Mouse (Mus musculus) kidney, adult 8-10 months (tissue): ENCODE data around the gene Npas3.
A peak's percentile ranks its signal among the peaks of the same experiment; 100 is the strongest.

ENCODE experiments used
- DNase-seq, 2 experiments: peaks; one replicate each; pipeline ENCODE4 v3.0.0; 2022

Npas3 gene

DNA sequence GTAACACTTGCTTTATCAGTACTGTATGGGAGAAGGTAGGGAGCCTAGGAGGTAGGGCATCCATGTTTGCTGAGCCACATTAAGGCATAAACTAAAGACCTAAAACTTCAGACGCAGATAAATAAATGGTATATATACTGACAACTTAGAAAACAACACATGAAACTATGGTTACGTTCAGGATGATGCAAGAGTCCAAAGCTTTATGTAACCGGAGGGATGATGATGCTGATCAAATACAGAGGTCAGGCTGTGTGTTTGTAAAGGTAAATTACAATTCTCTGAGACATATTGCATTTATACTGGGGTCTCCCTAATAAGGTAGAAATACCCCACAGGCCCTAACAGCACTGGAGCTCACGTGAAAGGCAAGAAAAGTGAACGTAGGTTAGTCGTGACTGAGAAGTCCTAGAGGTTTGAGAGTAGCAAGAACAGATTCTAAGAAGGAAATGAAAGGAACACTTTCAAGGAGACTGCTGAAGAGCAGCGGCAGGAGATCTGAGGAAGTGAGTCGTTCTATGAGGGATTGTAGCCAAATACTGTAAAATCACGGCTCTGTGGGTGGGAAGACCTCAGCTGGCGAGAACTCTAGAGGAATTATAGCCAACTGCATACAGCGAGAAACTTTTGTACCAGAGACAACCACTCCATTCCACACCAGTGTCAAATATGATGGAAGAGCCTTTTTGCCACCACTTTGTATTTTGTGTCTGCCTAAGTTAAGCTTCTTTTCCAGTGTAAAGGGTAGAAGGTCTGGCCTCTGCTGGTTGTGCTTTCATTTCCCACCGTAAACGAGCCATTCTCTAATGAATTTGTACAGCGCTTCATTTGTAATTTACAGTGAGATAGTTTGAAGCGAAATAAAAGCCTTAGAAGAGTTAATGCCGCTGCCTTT is 49.7 kb downstream of the Npas3 start:
- DNase-seq: no peak

DNA sequence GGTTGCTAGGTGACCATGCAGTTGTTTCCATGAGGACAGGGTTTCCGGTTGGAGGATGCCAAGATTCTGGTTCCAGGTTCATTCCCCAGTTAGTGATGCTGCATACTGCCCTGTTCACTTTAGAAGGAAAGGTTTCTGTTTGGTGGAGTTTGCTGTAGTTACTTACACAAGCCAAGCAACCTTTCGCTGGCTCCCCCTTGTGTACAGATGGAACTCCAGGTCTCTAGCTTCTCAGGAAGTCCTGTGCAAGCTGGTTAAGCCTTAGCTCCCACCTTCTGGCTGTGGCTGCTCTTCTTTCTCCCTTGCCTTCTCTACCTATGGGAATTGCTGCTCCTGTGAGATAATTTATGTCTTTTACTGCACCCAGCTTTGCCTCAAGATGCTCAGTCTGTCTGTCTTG is 52.5 kb downstream of the Npas3 start:
- peak; percentile 2 to 52 for DNase-seq

DNA sequence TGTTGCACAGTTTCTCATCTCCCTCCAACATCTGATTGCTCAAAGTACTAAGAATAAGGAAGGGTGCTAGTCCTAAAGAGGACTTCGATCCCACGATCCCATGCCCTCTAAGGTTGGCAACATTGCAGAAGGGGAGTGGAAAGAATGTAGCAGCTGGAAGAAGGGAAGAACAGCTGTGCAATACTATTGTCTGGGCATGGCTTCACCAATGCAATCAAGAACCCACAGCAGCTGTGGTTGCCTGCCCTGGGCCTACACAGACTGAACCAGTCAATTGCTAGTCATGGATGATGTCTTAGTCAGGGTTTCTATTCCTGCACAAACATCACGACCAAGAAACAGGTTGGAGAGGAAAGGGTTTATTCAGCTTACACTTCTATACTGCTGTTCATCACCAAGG is 53.7 kb downstream of the Npas3 start:
- no peak for DNase-seq

DNA sequence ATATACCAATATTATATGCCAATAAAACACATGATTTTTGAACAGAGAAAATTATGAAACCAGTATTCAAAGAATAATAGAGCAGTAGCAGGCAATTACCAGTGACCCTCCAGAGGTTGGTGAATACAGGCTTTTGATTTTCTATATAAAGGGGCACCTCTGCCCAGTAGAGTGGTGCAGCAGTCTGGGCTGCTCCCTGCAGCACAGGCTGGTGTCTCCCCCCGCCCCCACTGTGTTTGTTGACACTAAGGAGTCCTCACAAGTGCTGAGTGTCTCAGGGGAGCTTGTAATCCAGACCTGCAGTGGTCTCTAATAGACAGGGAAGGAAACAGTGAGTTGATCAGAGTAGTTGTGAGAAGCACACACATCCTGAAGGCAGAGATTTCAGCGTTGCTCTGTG is 68.2 kb downstream of the Npas3 start:
- no peak for DNase-seq

DNA sequence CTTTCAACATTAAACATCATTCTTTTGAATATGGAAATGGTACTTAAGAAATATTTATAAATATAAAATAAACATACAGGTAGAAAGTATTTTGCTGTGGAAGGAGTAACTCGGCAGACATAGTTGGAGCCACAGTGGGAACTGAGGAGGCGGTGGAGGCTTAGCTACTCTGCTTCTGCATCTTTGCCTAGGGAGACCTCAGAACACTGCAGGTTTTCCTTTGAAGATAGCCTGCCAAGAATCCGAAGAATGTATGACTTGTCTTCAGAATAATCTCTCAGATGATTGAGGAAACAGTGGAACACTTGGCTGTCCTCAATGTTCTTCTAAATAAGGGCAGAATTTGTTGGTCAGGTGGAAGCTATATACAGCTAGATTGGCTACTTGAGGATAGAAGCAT is 69.3 kb downstream of the Npas3 start:
- no peak for DNase-seq

DNA sequence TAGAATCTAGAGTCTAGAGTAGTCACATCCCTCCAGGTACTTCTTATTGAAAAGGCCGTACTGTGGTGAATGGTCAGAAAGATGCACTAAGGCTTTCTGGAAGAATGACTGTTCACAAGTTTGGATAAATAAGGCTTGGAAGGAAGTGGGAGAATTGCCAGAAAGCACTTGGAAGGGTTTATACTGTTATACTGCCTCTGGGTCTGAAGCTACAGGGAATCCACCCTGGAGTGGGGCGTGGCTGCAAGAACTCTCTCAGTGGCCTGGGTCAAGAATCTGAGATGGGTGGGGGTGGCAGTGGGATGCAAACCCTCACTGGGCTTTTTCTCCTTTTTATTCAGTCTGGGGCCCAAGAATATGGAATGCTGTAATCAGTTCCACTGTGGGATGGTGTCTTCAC is 72.0 kb downstream of the Npas3 start:
- no peak for DNase-seq

DNA sequence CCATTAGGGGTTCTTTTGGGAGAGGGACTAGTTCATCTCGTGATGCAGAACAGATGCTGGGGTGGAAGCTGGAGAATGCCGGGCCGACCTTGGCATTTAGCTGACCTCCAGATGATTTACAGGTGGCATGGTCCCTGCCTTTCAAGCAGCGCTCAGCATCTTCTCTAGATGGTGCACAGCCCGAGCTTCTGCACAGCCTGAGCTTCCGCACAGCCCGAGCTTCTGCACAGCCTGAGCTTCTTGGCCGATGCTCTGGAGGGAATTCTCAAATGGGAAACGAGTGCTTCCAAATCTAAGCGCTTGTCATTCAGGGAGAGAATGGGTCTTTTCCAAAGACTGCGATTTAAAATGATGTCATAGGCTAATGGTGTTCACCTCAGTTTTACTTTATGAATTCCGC is 72.5 kb downstream of the Npas3 start:
- no peak for DNase-seq

DNA sequence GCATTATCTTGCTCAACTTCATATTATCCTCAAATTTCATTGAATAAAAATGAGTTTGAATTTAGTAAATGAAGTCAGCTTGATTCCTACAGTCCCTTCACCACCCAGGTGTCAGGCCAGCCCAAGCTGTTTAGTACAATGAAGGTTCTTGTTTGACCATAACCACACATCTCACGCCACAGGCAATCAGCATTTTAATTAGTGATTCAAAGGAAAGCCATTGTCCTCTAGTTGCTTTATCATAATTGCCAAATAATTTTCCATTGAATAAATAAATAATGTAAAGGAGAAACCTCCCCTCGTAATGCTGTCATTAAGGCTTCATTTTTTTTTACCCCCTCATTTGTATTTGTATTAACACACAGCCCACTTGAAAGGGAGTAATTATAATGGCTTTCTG is 73.5 kb downstream of the Npas3 start:
- DNase-seq: no peak

DNA sequence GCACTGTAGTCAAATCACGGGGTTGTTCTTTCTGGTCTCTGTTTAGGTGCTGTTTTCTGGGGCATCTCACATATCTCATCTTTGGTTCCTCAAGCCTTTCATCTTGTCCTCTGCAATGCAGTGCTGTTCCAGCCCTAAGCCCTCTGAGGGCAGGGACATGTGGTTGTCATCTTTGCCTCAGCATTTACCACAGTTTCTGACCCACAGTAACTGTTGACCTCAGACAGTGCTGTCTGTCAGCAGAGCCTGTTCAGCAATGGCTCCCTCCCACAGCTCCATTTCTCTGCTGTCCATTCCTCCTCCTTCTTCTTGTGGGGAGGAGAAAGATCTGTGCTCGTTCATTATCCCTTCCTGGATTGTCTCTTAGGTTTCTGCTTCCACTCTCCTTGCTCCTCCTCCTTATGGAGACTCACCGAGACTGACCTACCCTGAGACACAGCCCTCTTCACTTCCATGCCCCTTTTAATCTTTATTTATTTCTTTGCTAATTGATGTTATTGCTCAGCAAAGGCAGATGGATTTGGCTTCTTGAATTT is 79.2 kb downstream of the Npas3 start:
- DNase-seq: no peak

DNA sequence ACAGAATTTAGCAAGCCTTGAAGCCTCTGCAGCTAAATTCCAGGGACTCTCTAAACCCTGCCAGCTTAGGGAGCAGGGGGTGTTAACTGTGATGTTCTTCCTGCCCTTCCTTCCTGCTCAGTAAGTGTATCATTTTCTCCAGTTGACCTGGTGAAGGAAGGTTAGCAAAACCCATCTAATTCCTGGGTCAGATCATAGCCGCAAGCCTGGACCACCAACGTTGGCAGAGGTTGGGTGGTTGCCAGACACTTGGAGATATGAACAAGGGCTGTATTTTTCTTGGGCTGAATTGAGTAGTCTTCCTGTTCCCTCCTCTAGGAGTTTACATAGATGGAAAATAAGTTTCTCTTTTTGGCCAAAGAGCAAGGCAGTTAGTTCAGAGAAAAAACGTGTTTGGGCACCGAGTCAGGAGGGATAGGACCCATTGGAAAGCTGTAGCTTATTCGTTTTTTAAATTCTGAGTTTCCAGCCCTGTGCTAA is 79.8 kb downstream of the Npas3 start:
- DNase-seq: peak in 1 of 2 experiments; percentile 2

DNA sequence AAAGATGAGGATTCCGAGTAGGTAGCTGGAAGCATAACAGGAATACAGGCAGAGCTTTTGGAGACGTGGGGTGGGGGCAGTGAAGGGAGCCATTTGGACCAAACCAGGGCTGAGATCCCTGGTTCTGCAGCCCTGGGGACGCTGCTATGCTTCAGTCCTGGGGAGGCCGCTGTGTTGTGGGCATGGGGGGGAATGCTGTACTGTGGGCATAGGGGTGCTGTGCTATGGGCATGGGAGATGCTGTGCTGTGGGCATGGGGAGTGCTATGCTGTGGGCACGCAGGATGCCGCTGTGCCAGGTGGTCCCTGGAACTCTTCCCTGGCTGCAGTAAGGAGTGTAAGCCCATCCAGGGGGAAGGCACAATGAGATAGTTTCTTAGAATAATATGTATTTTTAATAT is 81.7 kb downstream of the Npas3 start:
- DNase-seq: no peak

DNA sequence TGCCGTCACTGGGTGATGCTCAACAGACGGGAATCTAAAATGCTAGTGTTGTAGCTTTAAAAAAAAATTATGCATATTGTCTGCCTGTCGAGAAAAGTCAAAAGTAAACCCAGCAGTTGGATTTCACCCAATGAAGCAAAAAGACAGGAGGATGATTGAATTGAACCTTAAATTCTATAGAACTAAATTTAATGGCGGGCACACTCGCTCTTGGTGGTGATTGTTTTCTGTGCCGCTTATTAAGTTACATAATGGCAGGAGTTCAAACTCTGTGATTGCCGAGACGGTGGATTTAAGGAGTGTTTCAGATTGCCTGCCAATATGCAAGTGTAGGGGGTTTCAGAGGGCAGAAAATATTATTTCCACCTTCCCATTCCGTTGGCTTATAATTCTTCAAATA is 82.9 kb downstream of the Npas3 start:
- DNase-seq: no peak

DNA sequence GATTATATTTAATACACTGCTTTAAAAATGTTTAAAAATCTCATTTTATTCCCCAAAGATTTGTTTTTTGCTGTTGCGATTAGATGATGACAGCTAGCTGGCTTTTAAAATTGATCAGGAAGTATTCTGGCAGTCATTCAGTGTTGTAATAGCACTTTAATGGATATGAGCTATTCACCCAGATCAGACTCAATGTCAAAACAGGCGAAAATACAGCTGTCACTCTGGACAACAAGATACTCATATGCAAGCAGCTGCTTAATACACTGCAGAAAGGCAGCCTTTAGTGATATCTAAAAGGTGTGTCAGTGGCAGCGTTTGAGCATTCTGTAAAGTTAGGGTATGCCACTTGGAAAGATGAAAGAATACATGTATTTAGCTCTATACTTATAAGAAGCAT is 83.3 kb downstream of the Npas3 start:
- DNase-seq: no peak

DNA sequence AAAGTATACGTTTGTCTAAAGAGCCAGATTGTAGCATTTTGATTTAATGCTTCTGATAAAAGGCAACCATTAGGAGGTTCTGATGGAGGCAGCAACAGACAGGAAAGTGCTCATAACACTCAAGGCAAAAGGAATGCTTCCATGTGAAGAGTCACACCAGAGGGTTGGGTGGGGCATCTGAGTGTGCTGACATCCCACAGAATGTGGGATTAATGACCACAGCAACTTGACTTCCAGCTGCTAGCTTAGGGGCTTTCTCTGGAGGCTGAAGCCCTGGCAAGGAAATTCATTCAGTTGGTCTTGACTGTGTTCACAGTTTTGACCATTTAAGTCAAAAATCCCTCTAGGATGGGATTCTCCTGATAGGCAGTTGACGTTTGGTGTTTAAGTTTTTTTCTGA is 84.8 kb downstream of the Npas3 start:
- no peak for DNase-seq

DNA sequence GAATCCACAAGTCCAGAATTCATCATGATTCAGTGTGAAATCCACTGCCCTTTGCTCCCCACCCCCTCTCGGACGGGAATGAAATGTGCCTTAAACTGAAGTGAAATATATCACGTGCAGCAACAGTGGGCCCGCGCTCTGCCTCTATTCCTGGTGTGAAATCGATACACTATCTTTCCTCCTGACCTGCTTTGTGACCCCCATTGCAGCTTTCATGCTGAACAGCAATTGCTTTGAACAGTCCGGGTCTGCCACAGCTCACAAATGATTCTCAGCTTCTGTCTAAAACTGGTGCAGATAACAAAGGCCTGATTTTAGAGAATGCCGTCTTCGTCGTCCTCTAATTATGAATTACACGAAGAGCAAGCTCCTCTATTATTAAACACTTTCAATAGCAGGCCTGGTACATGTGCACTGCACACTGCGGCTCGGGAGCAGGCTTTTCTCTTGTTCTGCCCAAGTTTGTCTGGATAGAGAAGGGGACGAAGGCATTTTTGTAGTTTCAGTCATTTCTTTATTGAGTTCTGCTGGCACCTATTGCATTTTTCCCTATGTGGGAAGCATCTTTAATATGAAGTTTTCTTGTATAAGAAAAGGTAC is 90.0 kb downstream of the Npas3 start:
- no peak for DNase-seq

DNA sequence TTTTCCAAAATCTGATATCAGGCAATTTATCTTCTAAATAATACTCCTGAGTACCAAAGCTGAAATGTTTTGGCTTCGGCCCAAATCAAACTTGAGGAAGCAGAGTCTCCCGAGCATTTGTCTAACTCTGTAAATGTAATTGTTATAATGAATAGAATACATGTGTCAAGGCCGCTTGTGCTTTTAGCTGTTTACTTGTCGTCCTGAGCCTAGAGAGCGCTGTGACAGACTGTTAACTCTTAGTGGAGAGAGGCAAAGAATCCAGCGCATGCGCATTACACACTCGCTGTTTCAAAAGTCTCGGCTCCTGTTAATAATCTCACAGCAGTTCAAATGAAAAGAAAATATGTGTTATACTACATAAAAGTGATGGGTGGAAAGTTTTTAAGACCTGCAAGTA is 94.3 kb downstream of the Npas3 start:
- DNase-seq: no peak

DNA sequence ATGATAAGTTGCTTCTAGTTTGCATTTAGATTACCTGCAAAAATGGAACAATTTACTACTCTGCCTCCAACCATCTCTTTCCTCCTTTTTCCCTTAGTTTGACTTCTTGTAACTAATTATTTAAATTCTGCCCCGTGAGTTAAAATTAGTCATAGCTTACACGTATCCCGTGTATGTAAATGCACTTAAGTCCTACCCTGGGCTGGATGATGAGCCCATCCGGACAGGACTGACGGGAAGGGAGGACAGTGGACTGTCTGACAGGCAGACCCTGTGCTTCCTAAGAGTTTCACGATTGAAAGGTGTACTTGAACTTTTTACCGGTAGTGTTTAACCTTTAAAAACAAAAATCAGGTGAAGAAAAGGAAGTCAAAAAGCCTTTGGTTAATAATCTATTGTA is 103.4 kb downstream of the Npas3 start:
- no peak for DNase-seq

DNA sequence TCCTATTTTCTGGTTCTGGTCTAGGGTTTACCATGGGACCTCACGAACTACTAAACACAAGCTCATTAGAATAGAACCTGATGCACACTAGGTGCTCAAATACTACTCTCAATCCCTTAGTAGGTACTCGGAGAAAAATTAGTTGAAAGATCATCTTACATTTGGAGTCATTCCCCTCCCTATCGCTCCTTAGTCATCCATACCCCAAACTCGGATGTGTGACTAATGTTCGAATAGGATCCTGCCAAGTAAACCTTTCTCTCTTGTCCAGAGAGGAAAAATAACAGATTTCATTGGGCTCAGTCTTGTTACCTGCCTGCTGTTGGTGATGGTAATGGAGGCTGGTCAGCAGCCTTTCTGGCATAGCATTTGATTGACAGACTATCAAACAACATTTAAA is 117.3 kb downstream of the Npas3 start:
- DNase-seq: no peak

DNA sequence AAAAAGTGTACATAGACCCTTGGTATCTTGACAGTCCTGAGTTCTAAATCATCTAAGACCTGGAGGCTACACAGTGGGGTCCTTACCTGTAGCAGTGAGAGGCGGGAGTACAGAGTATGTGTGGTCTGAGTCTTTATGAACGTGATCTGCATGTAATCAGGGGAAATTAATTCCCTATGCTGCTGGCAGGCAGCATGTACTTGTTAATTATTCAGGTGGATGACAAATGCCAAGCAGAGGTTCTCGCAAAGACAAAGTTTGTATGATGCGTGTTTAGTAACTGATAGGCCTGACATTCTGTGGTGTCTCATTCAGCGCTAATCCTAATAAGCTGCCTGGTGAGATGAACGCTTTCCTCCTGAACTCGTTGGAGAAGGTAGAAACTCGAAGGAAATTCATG is 136.4 kb downstream of the Npas3 start:
- no peak for DNase-seq

DNA sequence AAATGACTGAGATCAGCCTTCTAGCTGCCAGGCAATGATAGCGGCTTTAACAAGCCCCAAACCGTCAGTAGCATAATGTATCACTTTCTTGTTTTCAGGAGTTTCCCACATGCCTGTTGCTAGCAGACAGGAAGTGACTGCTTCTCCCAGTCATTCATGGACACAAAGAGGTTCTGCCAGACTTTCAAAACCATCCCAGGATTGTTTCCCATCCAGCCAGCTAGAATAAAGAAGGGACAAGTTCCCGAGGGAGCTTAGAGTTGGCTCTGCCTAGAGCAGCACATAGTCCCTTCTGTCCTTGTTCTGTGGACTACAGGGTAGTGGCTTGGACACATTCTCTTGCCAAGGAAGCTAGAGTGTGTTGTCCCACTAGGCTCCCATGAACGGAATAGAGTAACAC is 157.4 kb downstream of the Npas3 start:
- DNase-seq: no peak

DNA sequence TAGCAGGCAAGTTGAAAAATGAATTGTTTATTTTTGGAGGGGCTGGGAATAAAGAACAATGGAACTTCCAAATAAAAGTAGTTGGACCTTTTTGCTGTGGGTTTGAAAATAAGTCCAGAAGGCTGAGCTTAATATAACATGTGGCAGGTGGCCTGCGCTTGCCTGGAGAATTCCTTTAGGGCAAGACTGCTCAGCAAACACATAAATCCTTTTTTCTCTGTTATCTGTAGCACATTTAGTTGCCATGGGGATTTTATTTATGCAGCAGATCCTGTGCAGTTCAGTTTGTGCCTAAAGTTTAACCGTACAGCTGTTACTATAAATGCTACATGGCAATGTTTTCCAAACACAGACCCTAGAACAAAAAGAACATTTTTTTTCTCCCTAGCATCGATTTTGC is 159.3 kb downstream of the Npas3 start:
- no peak for DNase-seq

DNA sequence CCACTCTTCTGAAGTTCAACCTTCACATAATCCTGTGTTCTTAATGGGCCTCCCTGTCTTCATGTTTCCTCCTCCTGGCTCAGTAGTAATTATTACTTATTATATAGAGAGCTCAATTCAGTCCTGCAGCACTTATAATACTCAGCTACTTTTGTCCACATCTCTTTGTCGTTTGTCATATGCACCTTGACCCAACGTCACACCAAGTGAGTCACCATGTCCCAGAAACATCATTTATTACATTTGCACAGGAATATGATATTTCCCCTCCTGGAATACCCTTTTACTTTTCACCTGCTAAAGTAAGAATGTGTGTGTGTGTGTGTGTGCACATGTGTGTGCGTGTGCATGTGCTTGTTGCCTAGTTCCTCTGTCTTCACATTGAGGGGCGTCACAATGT is 161.2 kb downstream of the Npas3 start:
- no peak for DNase-seq

DNA sequence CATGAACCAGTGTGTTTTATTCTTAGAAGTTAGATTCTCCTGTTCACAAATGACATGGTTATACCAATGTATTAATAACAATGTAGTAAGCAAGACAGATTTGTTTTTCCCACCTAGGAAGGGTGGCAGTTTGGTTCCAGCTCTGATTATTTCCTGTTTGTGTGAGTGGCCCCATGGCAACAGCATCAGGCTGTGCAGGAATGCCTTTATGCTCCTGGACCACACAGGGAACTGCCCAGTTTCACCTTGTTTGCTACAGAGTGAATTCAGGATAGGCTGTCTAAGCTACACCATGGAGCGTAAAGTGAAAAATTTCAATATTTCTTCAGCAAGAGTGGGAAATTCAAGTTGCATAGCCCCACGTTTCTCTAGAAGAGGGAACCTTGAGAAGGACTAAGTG is 162.2 kb downstream of the Npas3 start:
- no peak for DNase-seq

DNA sequence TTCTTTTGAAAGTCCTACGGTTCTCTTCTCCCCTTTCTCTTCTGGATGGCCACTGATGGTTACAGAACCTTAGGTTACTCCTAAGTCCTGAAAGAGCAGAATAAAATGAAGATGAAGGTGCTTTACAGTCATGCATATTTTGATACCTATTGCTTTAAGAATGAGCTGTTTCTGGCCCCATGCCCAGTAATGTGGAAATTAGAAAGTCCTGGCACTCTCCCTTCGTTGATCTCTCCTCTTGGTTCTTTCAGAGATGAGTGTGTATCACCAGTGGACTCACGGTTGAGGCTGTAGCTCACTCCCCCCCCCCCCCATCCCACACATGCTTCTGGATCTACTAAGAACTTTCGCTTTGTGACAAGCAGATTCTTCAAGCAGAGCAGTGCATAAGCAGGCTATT is 167.6 kb downstream of the Npas3 start:
- DNase-seq: no peak
